Mouse (Mus musculus): ENCODE results near the gene Mtf2.
A peak's percentile ranks its signal among the peaks of the same experiment; 100 is the strongest.
"Not testable (repeated sequence)": the region's sequence is repeated elsewhere in the genome, so short reads cannot be mapped to it uniquely, and the experiment has no call there.

Gene Mtf2

DNA sequence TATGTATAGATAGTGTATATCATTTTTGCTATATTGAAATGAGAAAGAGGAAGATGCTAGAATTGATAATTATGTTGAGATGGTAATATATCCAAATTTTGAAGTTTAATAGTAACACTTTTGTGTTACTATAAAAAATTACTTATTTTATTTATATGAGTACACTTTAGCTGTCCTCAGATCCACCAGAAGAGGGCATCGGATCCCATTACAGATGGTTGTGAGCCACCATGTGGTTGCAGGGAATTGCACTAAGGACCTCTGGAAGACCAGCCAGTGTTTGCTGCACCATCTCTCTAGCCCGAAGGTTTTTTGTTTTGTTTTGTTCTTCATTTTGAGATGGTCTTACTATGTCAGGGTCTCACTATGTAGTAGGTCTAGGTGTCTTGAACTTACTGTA, 20.0 kb downstream of the Mtf2 start:
- DNase-seq (ENCODE audit: low spot score) = no peak

DNA sequence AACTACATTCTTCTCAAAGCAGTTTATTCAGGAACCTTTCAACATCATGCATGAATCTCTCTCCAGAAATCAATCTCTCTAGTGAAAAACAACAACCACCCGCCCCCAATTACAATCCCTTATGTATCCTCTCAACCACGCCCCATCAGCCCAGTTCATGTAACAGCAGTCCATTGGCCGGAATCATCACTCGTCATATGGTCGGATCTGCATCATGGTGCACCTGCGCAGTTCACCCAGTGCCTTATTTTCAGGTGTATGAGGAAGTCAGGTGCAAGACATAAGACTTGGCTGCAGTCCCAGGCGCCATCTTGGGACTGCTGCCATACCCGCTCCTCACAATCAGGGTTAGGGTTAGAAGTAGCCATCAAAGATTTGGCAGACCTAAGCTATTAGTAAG, 27.3 kb downstream of the Mtf2 start:
- not testable (repeated sequence) for DNase-seq (ENCODE audit: low spot score)

DNA sequence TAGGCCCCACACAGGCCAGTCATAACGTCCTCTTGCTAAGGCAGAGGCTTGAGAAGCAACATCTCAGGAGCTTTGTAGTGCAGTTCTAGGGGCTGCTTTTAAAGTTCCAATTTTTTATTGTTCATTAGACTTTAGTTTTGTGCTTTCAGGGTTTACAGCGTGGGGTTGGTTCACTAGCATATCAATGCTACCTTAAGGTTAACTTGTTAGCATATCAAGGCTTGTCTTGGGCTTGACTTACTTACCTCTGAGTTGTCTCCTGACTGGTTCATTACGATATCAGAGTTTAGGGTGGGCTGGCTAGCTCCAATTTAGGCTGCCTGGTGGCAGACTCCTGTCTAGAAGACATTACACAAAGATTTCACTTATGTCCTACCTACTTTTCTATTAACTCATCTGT, 32.2 kb downstream of the Mtf2 start:
- DNase-seq (ENCODE audit: low spot score) = no peak

DNA sequence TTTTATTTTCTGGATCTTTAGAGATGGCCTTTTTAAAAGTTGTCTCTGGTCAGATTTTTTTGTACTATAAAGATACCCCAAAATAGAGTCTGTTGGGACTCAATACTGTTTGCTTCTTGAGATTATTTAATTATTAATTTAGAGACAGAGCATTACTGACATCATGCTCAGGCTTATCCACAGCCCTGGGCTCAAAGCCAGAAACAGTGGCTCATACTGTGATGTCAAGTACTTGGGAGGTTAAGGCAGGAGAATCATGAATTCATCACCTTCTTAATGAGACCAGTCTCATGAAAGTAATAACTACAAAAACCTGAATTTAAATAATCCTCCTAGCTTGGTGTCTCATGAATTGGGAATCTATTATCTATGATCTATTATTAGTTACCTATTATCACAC, 34.7 kb downstream of the Mtf2 start:
- DNase-seq (ENCODE audit: low spot score) = no peak

DNA sequence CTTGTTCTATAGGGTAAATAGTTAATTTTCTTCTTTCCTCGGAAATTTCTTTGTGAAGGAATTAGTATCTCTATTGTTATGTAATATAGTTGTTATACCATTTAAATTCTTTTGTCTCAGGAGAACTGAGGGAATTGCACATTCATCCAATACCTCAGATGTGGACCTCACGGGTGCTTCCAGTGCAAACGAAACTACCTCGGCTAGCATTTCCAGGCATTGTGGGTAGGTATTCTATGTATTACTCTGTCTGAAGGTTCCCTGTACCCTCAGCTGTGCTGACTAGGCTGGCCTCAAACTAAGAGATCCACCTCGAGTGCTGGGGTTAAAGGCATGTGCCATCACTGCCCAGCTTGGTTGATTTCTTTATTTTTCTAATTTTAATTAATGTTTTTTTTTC, 38.8 kb downstream of the Mtf2 start:
- no peak for DNase-seq (ENCODE audit: low spot score)

DNA sequence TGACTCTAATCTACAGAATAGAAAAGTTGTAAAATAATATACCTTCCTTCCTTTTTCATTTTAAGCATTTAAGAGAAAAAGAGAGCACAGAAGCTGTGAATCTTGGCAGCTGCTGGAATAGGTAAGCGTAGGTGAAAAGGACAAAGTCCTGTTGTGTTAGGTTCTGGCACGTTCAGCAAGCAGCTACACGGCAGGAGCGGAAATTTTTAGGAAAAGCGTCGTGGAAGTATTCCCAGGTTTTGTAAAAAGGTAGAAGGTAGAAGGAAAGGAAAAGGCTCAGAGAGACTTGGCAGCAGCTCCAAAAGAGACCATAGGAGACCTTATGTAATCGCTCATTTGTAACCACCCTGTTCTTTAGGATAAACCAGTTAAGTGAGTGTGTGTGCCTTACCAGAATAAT, 43.9 kb downstream of the Mtf2 start:
- no peak for DNase-seq (ENCODE audit: low spot score)

DNA sequence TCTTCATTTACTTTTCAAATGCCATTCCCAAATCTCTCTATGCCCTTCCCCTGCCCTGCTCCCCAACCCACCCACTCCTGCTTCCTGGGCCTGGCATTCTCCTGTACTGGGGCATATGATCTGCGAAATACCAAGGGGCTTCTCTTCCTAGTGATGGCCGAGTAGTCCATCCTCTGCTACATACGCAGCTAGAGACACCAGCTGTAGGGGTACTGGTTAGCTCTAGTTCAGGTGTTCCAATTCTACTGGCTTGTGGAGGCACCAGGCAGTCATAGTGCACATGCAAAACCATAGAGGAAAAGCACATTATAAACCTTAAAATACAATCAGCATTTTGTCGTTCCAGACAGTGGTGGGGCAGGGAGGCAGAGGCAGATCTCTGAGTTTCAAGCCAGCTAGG, 52.2 kb downstream of the Mtf2 start:
- no peak for DNase-seq (ENCODE audit: low spot score)

DNA sequence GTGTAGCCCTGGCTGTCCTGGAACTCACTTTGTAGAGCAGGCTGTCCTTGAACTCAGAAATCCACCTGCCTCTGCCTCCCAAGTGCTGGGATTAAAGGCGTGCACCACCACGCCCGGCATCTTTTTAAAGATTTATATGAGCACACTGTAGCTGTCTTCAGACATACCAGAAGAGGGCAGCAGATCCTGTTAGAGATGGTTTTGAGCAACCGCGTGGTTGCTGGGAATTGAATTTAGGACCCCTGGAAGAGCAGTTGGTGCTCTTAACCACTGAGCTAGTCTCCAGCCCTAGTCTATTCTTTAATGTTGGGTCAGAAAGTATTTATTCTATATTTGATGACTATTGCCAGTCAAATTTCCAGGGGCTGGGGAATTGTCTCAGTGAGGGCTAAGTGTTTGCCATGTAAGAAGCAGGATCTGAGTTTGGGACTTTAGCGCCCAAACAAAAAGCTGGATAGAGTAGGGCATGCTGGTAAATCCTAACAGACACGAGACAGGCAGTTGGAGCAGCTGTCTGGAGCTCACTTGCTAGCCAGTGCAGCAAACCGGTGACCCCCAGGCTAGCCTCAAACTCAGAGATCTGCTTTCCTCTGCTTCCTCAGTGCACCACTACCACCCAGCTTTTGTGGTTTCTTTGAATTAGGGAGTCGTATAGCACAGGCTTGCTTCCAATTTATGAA, 54.9 kb downstream of the Mtf2 start:
- no peak for DNase-seq (ENCODE audit: low spot score)

DNA sequence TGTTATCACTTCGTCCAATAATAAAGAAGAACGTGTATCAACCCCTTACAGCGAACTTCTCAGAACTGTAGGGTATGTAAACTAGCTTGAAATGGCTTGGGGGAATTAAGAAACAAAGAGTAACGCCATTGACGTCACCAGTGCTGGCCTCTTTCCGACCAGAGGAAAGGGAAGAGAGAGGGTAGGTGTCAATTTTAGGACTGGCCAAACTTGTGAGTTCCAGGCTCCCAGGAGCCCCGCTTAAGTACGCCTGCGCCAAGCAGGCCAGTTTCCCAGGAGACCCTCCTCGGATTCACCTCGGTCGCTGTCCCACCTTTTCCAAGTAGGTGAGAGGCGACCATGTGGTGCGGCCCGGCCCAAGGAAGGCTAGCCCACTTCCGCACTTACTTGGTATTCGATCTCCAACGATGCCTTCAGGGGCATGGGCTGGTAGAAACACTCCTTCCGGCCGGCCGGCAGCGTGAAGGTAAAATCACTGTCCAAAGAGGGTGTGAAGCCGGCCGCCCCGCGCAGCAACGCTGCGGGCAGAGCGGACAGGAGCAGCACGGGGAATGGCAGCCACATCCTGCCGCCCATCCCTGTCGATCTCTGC, 66.5 kb downstream of the Mtf2 start:
- no peak for DNase-seq (ENCODE audit: low spot score)

DNA sequence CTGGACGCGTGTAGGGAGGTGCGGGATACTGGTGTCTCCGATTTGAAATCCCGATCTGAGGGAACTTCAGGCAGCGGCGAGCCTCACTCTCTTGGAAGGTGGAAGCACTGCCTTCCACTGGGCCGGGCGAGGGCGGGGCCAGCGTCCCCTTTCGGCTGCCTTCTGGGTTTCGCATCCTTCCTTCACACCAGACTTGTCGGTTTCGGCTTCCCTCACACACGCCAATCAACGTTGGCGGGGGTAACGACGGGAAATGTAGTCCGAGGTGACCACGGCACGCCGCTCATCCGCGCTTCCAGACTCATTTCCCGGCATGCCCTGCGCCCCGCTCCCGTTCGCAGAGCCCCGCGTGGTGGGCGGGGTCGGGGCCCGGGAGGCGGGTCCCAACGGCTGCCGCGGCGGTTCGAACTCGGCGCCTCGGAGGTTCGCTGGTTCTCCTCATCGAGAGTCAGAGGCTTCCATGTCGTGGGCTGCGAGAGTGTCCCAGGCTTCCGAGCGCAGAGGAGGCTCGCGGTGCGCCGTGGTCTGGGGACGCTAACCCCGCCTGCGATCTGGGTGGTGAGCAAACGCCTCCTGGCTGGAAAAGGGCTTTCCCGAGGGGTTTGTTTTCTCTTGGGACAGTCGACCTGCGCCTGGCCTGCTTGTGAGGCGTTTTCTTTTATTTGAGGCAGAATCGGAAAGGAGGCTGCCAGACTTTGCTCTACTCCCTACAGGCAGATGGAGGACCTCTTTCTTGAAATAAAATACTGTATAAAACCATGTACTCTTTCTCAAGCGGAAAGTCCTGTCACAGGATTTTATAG, 67.2 kb downstream of the Mtf2 start, which contains the start of the genes Tmed5 and Ccdc18:
Tmed5 (minus strand) TSS at position 180 of the 803 bp plus-strand sequence.
Ccdc18 (plus strand) TSS at position 435 of the 803 bp plus-strand sequence.
- peak; percentile 94 for DNase-seq (ENCODE audit: low spot score)

DNA sequence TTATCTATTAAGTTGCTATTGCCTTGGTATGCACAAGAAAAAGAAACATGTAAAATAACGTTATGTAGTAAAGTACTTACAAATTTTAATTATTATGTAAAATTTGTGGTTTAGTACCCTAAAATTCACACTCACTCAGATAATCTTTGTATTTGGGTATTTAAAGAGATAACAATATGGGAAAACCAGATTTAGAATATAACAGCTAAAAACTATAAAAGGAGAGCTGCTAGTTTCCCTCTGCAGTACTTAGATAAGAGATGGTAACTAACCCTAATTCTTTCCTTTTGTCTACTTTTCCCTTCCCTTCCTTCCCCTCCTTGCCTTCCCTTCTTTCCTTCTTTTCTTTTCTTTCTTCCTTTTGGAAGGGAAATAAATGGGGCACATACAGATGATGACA, 87.1 kb downstream of the Mtf2 start:
- DNase-seq (ENCODE audit: low spot score) = no peak
